Mouse (Mus musculus) small intestine, adult 2 months (tissue): ENCODE measurements around the gene Abhd5.

ENCODE experiments used
- CTCF ChIP-seq: fragments of 200-500 bp; IDR thresholded peaks from 2 replicates; pipeline ENCODE4 v1.5.1; 2012; ENCODE audit warnings: low read depth, mild to moderate bottlenecking, control low read depth, inconsistent platforms, low read length, moderate library complexity, mixed read lengths; ENCODE audit not compliant: insufficient replicate concordance, insufficient read length; ENCODE audit errors: extremely low read depth
- POLR2A ChIP-seq: fragments of 200-500 bp; IDR thresholded peaks from 2 replicates; pipeline ENCODE4 v1.6.1; 2012; ENCODE audit warnings: low read depth, mild to moderate bottlenecking, control low read depth, inconsistent platforms, low read length, moderate library complexity

- TF ChIP-seq CTCF (no peak), POLR2A (no peak)
Observed at GRCm38 (mm10) chr9:122378986-122379385, 27.6 kb downstream of the Abhd5 start.
